ENCODE assay signal across 8 mouse cellular contexts in genomic region chrX:105120275-105121226, GRCm38 (mm10). TPM values are rescaled to one million over a fixed set of nuclear protein-coding genes. Genes with fewer than 3 reads are reported as not detected.
DNase-seq lines count a peak whose midpoint lies in the region; ATAC-seq and TF ChIP-seq lines count a peak whose summit lies in the region.

Gene Magee1, plus strand, starts transcription at chrX:105120378.

- H3K27ac ChIP-seq in gastrocnemius, adult 2 months: peak within 1 kb of the TSS; percentile 62
- H3K27ac ChIP-seq in hindbrain, embryonic 16.5 days (ENCODE audit: low read depth, low read length): peak within 1 kb of the TSS; percentile 86

- peak within 1 kb of the TSS; percentile 87 for H3K9ac ChIP-seq in hindbrain, embryonic 16.5 days (ENCODE audit: low read depth, low read length)

- peak; percentile 64 for ATAC-seq in activated CD4-positive, CD25-positive, alpha-beta regulatory T cell, adult 4 months
- ATAC-seq in hindbrain, embryonic 16.5 days: peak; percentile 73

- H3K4me2 ChIP-seq in hindbrain, embryonic 16.5 days (ENCODE audit: low read length): peak within 1 kb of the TSS; percentile 71

- peak within 1 kb of the TSS; percentile 84 for H3K4me3 ChIP-seq in gastrocnemius, adult 2 months
- peak within 1 kb of the TSS; percentile 63 for H3K4me3 ChIP-seq in hindbrain, embryonic 16.5 days (ENCODE audit: low read length)

- no peaks in the 10 kb centered on the region for H3K9me3 ChIP-seq in hindbrain, embryonic 16.5 days (ENCODE audit: control insufficient read depth, low read length)

- peak; percentile 40 to 74 for DNase-seq in cerebellum, postnatal 4 days (ENCODE audit: low spot score in 2 of 2)
- peak; percentile 76 for DNase-seq in gastrocnemius, adult 2 months
- DNase-seq in left cerebral cortex, adult 18-20 months (ENCODE audit: low spot score in 2 of 2): peak; percentile 78 to 87
- peak; percentile 77 for DNase-seq in lung, postnatal 4 days
- peak; percentile 80 for DNase-seq in retina, postnatal 1 day
- peak; percentile 45 for DNase-seq in urinary bladder, adult 2 months (ENCODE audit: low spot score)

- H3K27me3 ChIP-seq in hindbrain, embryonic 16.5 days (replicated peaks; ENCODE audit: control insufficient read depth, insufficient read depth, low read length): peaks cover 11% of the 10 kb centered on the region

- H3K4me1 ChIP-seq in hindbrain, embryonic 16.5 days (ENCODE audit: control insufficient read depth, insufficient read depth, low read depth, low read length): peaks cover 4% of the 10 kb centered on the region

- peaks cover 3% of the 10 kb centered on the region; the same call in 1 of the 2 replicates for H3K36me3 ChIP-seq in hindbrain, embryonic 16.5 days (ENCODE audit: control insufficient read depth, insufficient read depth, low read length)

- WGBS in hindbrain, embryonic 16.5 days: 12% methylated on average over 46 of the region's 65 CpGs

- intact Hi-C loops in gastrocnemius, adult 2 months (cut with DNase I): no loop called here

- no peak for TF ChIP-seq CTCF in gastrocnemius, adult 2 months (IDR thresholded peaks at IDR 0.05)

RNA-seq across cellular contexts. Expression of gene Magee1, which starts in this region (rescaled TPM):
- 1 to 10 TPM; 1.9 to 3.1 TPM for polyA plus RNA-seq in activated CD4-positive, CD25-positive, alpha-beta regulatory T cell, adult 4 months (2017; shearing (Covaris generic))
- total RNA-seq in gastrocnemius, adult 2 months (2021): 1 to 10 TPM in 1 of 2 experiments, under 1 TPM in 1; 0.77 to 1.7 TPM
- 266 and 274 TPM in 2 replicates for polyA plus RNA-seq in hindbrain, embryonic 16.5 days (2015; fragmentation: Nextera tagmentation; extraction: Ambion mirVana)
- 100 to 1,000 TPM; 144 to 151 TPM for total RNA-seq in left cerebral cortex, adult 18-20 months (2021)
- polyA plus RNA-seq in urinary bladder, adult 2 months (2012; rRNA removed): 9.8 and 10.7 TPM in 2 replicates

Comparison
In these comparisons a context has a peak if more than half of its experiments do, and no peak if none do; other contexts are left out.
1. Peak in every context shown above with its lines: DNase-seq, ATAC-seq, H3K4me3 ChIP-seq and H3K27ac ChIP-seq.
2. RNA of gene Magee1 (total RNA-seq): 144 to 151 TPM in left cerebral cortex, adult 18-20 months; 0.77 to 1.7 TPM in gastrocnemius, adult 2 months; every median in the first group is over 10 times any median in the second.
3. RNA of gene Magee1 (polyA plus RNA-seq): 266 to 274 TPM in hindbrain, embryonic 16.5 days; 9.8 to 10.7 TPM in urinary bladder, adult 2 months and 1.9 to 3.1 TPM in activated CD4-positive, CD25-positive, alpha-beta regulatory T cell, adult 4 months; every median in the first group is over 10 times any median in the second.